In the genomic region with DNA sequence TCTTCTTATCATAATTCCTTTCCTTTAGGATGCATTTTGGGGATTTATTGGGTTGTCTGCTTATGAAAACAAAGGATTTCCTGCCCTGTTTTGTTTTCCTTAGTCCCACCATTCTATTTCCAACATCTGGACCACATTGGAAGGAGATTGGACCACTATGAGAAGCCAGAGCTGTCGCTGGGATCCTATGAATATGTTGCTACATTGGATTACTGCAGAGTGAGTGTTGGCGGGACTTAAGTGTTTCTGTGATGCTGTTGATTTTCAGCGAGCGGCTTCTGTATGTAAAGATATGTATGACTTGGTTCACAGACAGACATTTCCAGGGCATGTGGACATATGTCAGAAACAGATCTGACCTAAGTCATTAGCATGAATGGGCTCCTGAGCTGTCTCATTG, we compare ENCODE assay signal across 31 mouse cellular contexts. TPM values are rescaled to one million over a fixed set of nuclear protein-coding genes. Genes with fewer than 3 reads are reported as not detected.
A peak's percentile ranks its signal among the peaks of the same experiment; 100 is the strongest.
DNase-seq lines count a peak whose midpoint lies in the region; ATAC-seq and TF ChIP-seq lines count a peak whose summit lies in the region.
"Had no signal": no experiment of that assay in that cellular context is flagged by ENCODE, and none has a peak within 500 bp of the region (broad histone marks: within the 10 kb centered on the region; RNA-seq: fewer than 3 reads in every experiment).

No protein-coding gene starts in this region.

- no peak overlapping the region for H3K9ac ChIP-seq in forebrain, postnatal 0 days
- no peak overlapping the region for H3K9ac ChIP-seq in forebrain, embryonic 11.5 days (ENCODE audit: low read length)
- no peak overlapping the region for H3K9ac ChIP-seq in intestine, embryonic 14.5 days (ENCODE audit: low read length)
- no peak overlapping the region for H3K9ac ChIP-seq in intestine, postnatal 0 days (ENCODE audit: low read depth, low read length)
- no peak overlapping the region for H3K9ac ChIP-seq in lung, embryonic 14.5 days
- H3K9ac ChIP-seq: embryonic facial prominence, embryonic 15.5 days; heart, embryonic 12.5 days; limb, embryonic 15.5 days; liver, embryonic 13.5 days had no signal

- no peak overlapping the region for H3K27ac ChIP-seq in forebrain, postnatal 0 days (ENCODE audit: low read depth, low read length)
- no peak overlapping the region for H3K27ac ChIP-seq in forebrain, embryonic 11.5 days (ENCODE audit: low read depth, low read length)
- peak overlapping the region; percentile 70 for H3K27ac ChIP-seq in intestine, embryonic 14.5 days (ENCODE audit: low read depth)
- H3K27ac ChIP-seq in intestine, postnatal 0 days (ENCODE audit: low read depth, low read length) = no peak overlapping the region
- H3K27ac ChIP-seq in lung, embryonic 14.5 days (ENCODE audit: low read depth) = no peak overlapping the region
- H3K27ac ChIP-seq: embryonic facial prominence, embryonic 10.5 days; embryonic facial prominence, embryonic 15.5 days; forebrain, embryonic 10.5 days; limb, embryonic 10.5 days; limb, embryonic 15.5 days; liver, embryonic 13.5 days had no signal

- H3K4me1 ChIP-seq in forebrain, postnatal 0 days (ENCODE audit: insufficient read depth) = no peaks in the 10 kb centered on the region
- H3K4me1 ChIP-seq in forebrain, embryonic 11.5 days (replicated peaks; ENCODE audit: control insufficient read depth, insufficient read depth, low read length) = no peaks in the 10 kb centered on the region
- H3K4me1 ChIP-seq in intestine, embryonic 14.5 days (replicated peaks; ENCODE audit: control insufficient read depth, insufficient read depth, low read length) = peaks cover 51% of the 10 kb centered on the region
- H3K4me1 ChIP-seq in intestine, postnatal 0 days (replicated peaks; ENCODE audit: control insufficient read depth, insufficient read depth, low read length) = peaks cover 10% of the 10 kb centered on the region; the same call in 1 of the 2 replicates
- peaks cover 18% of the 10 kb centered on the region for H3K4me1 ChIP-seq in lung, embryonic 14.5 days (ENCODE audit: insufficient read depth)
- H3K4me1 ChIP-seq: forebrain, embryonic 10.5 days; liver, embryonic 13.5 days had no signal

- ATAC-seq in forebrain, postnatal 0 days = 0 out of 2 replicates have a peak, but pooled peaks have one; percentile 28
- no peak for ATAC-seq in forebrain, embryonic 11.5 days (replicated peaks; ENCODE audit: low FRiP score)
- ATAC-seq in intestine, embryonic 14.5 days (replicated peaks; ENCODE audit: low FRiP score, low TSS enrichment, low read depth) = no peak
- ATAC-seq in intestine, postnatal 0 days = no peak
- no peak for ATAC-seq in lung, embryonic 14.5 days (ENCODE audit: insufficient read depth)
- ATAC-seq in erythroblast, adult 5-6 weeks (replicated peaks; ENCODE audit: low FRiP score, poor library complexity, severe bottlenecking) = no peak
- ATAC-seq: activated CD4-positive, CD25-positive, alpha-beta regulatory T cell, adult 4 months; forebrain, embryonic 16.5 days; hindbrain, embryonic 16.5 days had no signal

- no peak for TF ChIP-seq CTCF in forebrain, postnatal 0 days (IDR thresholded peaks at IDR 0.05; ENCODE audit: low read depth)
- no peak for TF ChIP-seq CTCF in intestine, postnatal 0 days (IDR thresholded peaks at IDR 0.05; ENCODE audit: low read depth)
- TF ChIP-seq CTCF in lung, embryonic 14.5 days (IDR thresholded peaks at IDR 0.05; ENCODE audit: low read depth) = no peak

- WGBS in forebrain, postnatal 0 days = 78% methylated on average over 4 of the region's 4 CpGs
- 90% methylated on average over 4 of the region's 4 CpGs for WGBS in forebrain, embryonic 11.5 days
- WGBS in intestine, embryonic 14.5 days = 52% methylated on average over 4 of the region's 4 CpGs
- 76% methylated on average over 4 of the region's 4 CpGs for WGBS in intestine, postnatal 0 days
- WGBS in lung, embryonic 14.5 days = 58% methylated on average over 4 of the region's 4 CpGs

- no peak overlapping the region for H3K4me3 ChIP-seq in forebrain, postnatal 0 days (ENCODE audit: low read depth, low read length)
- H3K4me3 ChIP-seq in forebrain, embryonic 11.5 days (ENCODE audit: low read depth, low read length) = no peak overlapping the region
- H3K4me3 ChIP-seq in intestine, embryonic 14.5 days (ENCODE audit: low read depth, low read length) = no peak overlapping the region
- no peak overlapping the region for H3K4me3 ChIP-seq in intestine, postnatal 0 days (ENCODE audit: low read depth, low read length)
- no peak overlapping the region for H3K4me3 ChIP-seq in lung, embryonic 14.5 days (ENCODE audit: low read depth, low read length)
- H3K4me3 ChIP-seq: embryonic facial prominence, embryonic 10.5 days; embryonic facial prominence, embryonic 15.5 days; forebrain, embryonic 10.5 days; heart, embryonic 12.5 days; limb, embryonic 10.5 days; limb, embryonic 15.5 days; liver, embryonic 13.5 days had no signal

- H3K36me3 ChIP-seq in forebrain, postnatal 0 days (ENCODE audit: insufficient read depth) = no peaks in the 10 kb centered on the region
- H3K36me3 ChIP-seq in forebrain, embryonic 11.5 days (ENCODE audit: control insufficient read depth, insufficient read depth, low read length) = no peaks in the 10 kb centered on the region
- peaks cover 19% of the 10 kb centered on the region for H3K36me3 ChIP-seq in intestine, embryonic 14.5 days (ENCODE audit: control insufficient read depth, insufficient read depth, low read length)
- peaks cover 22% of the 10 kb centered on the region for H3K36me3 ChIP-seq in intestine, postnatal 0 days (ENCODE audit: control insufficient read depth, insufficient read depth)
- H3K36me3 ChIP-seq in lung, embryonic 14.5 days (ENCODE audit: insufficient read depth) = peaks cover 10% of the 10 kb centered on the region; the same call in 1 of the 2 replicates
- H3K36me3 ChIP-seq: embryonic facial prominence, embryonic 10.5 days; forebrain, embryonic 10.5 days; liver, embryonic 13.5 days had no signal

- no peak for DNase-seq in forebrain, postnatal 0 days
- DNase-seq in forebrain, embryonic 11.5 days (ENCODE audit: low spot score) = no peak
- no peak for DNase-seq in intestine, embryonic 14.5 days (ENCODE audit: low spot score)
- DNase-seq in lung, embryonic 14.5 days = peak; percentile 52
- no peak for DNase-seq in lung, postnatal 10 days
- DNase-seq in left cerebral cortex, adult 8-10 months (ENCODE audit: low spot score in 2 of 2) = no peak
- DNase-seq: adrenal gland, adult 2 months; cerebellum, adult 2 months; cerebellum, postnatal 14 days; gastrocnemius, postnatal 10 days; heart, postnatal 14 days; kidney, adult 8-10 months; layer of hippocampus, postnatal 36 days; liver, embryonic 13.5 days; lung, adult 18-20 months; lung, postnatal 14 days; midbrain, embryonic 14.5 days; thymus, adult 18-20 months; thymus, postnatal 36 days had no signal

- H3K9me3 ChIP-seq in forebrain, postnatal 0 days (ENCODE audit: low read length) = no peaks in the 10 kb centered on the region
- H3K9me3 ChIP-seq in forebrain, embryonic 11.5 days (ENCODE audit: control insufficient read depth, low read length) = no peaks in the 10 kb centered on the region
- no peaks in the 10 kb centered on the region for H3K9me3 ChIP-seq in intestine, embryonic 14.5 days (ENCODE audit: control insufficient read depth, low read length)
- no peaks in the 10 kb centered on the region for H3K9me3 ChIP-seq in intestine, postnatal 0 days (ENCODE audit: control insufficient read depth)
- no peaks in the 10 kb centered on the region for H3K9me3 ChIP-seq in lung, embryonic 14.5 days (ENCODE audit: low read depth, low read length)
- H3K9me3 ChIP-seq: embryonic facial prominence, embryonic 10.5 days; embryonic facial prominence, embryonic 15.5 days; forebrain, embryonic 10.5 days; heart, embryonic 12.5 days; limb, embryonic 10.5 days; limb, embryonic 15.5 days; liver, embryonic 13.5 days had no signal

- no peak overlapping the region for H3K4me2 ChIP-seq in forebrain, postnatal 0 days (ENCODE audit: low read depth)
- no peak overlapping the region for H3K4me2 ChIP-seq in forebrain, embryonic 11.5 days (ENCODE audit: low read depth, low read length, severe bottlenecking)
- H3K4me2 ChIP-seq in intestine, embryonic 14.5 days (ENCODE audit: low read length) = no peak overlapping the region
- no peak overlapping the region for H3K4me2 ChIP-seq in intestine, postnatal 0 days (replicated peaks; ENCODE audit: low read depth)
- no peak overlapping the region for H3K4me2 ChIP-seq in lung, embryonic 14.5 days
- H3K4me2 ChIP-seq: embryonic facial prominence, embryonic 15.5 days; heart, embryonic 12.5 days; limb, embryonic 15.5 days; liver, embryonic 13.5 days had no signal

- no peaks in the 10 kb centered on the region for H3K27me3 ChIP-seq in forebrain, postnatal 0 days (ENCODE audit: insufficient read depth, low read length)
- H3K27me3 ChIP-seq in forebrain, embryonic 11.5 days (ENCODE audit: control insufficient read depth, insufficient read depth, low read length) = no peaks in the 10 kb centered on the region
- H3K27me3 ChIP-seq in intestine, embryonic 14.5 days (replicated peaks; ENCODE audit: control insufficient read depth, insufficient read depth, low read length) = no peaks in the 10 kb centered on the region
- no peaks in the 10 kb centered on the region for H3K27me3 ChIP-seq in intestine, postnatal 0 days (replicated peaks; ENCODE audit: control insufficient read depth, insufficient read depth, low read length)
- H3K27me3 ChIP-seq in lung, embryonic 14.5 days (ENCODE audit: insufficient read depth, low read length) = no peaks in the 10 kb centered on the region
- H3K27me3 ChIP-seq: CH12.LX; embryonic facial prominence, embryonic 15.5 days; heart, embryonic 12.5 days; limb, embryonic 15.5 days; liver, embryonic 13.5 days had no signal

RNA-seq across cellular contexts. Expression of a gene that starts 55.7 kb away (rescaled TPM):
- total RNA-seq in forebrain, postnatal 0 days (2014; rRNA removed) = 6.1 and 8.7 TPM in 2 replicates
- polyA plus RNA-seq in forebrain, postnatal 0 days (2015; fragmentation: Nextera tagmentation; extraction: Ambion mirVana) = 9.6 and 14.9 TPM in 2 replicates
- 33.5 and 35.1 TPM in 2 replicates for polyA plus RNA-seq in forebrain, embryonic 11.5 days (2014; fragmentation: Nextera tagmentation; extraction: Ambion mirVana)
- polyA plus RNA-seq in intestine, embryonic 14.5 days (2014; fragmentation: Nextera tagmentation; extraction: Ambion mirVana) = 20.6 and 22.8 TPM in 2 replicates
- 11.1 and 11.7 TPM in 2 replicates for polyA plus RNA-seq in intestine, postnatal 0 days (2015; fragmentation: Nextera tagmentation; extraction: Ambion mirVana)
- 20.1 and 21.0 TPM in 2 replicates for polyA plus RNA-seq in lung, embryonic 14.5 days (2014; fragmentation: Nextera tagmentation; extraction: Ambion mirVana)
- 6.1 and 6.9 TPM in 2 replicates for total RNA-seq in erythroblast, adult 5-6 weeks (2015; ENCODE audit: low replicate concordance)
- 3.1 and 5.3 TPM in 2 replicates for total RNA-seq in erythroblast, adult 5-6 weeks (2017; ENCODE audit: low replicate concordance)
- total RNA-seq in left cerebral cortex, adult 8-10 months (2022) = 10 to 100 TPM; 12.6 to 17.4 (median 13.3) TPM
